Mouse (Mus musculus) c-Kit-positive CD71-positive TER-119-negative erythroid progenitor cells, embryonic 14.5 days (primary cell): ENCODE results near the gene Zfhx3.

ENCODE experiments used
- DNase-seq: peaks from one replicate; pipeline ENCODE4 v3.0.0-alpha.2; 2013; ENCODE audit warnings: low read depth

Gene Zfhx3

DNA sequence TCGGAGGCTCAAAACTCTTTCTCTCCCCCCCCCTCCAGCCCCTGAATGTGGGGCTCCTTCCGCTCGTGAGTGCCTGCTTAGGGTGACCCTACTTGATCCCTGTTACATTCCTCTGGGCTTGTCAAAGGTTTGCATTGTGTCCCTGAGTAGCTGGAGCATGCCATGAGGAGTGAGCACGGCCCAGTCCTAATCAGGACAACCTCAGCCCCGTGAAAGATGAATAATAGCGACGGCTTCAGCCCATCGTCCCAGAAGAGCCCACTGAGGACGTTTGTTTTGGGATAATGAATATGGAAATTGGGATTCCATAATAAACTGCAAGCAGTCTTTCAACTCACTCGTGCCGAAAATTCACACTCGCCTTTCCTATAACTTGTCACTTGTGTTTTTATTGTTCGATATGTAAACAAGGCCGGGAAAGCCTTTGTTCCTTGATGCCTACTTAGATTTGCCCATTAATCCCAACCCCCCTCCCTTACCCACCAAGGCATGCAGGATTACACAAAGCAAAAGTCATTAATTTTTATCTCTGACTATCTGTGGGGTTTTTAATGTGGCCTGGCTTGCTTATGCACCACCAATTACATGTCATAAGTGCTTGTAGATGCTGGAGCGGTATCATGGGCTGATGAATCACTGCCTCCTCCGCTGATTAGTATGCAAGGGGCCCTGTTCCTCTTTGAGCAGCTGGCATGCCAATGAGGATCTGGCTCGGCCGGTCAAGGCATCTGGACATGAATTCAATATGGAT is 512.3 kb downstream of the Zfhx3 start:
- DNase-seq: no peak

DNA sequence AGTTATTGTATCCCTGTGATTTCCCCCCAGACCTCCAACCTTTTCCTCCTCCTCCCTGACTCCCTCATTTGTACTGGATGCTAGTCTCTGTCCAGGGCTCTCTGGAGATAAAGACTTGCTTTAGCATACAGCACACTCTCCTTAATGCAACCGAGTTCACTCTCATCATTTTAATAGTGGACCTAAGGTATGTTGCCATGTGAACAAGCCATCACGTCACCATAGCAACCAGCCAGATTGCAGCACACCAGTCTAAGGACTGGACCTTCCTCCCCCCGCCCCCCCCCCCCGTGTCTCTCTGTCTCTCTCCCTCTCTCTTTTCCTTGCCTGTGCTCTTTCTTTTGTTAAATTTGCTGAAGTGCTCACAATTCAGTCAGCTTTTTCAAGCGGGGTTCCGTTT is 524.2 kb downstream of the Zfhx3 start:
- no peak for DNase-seq

DNA sequence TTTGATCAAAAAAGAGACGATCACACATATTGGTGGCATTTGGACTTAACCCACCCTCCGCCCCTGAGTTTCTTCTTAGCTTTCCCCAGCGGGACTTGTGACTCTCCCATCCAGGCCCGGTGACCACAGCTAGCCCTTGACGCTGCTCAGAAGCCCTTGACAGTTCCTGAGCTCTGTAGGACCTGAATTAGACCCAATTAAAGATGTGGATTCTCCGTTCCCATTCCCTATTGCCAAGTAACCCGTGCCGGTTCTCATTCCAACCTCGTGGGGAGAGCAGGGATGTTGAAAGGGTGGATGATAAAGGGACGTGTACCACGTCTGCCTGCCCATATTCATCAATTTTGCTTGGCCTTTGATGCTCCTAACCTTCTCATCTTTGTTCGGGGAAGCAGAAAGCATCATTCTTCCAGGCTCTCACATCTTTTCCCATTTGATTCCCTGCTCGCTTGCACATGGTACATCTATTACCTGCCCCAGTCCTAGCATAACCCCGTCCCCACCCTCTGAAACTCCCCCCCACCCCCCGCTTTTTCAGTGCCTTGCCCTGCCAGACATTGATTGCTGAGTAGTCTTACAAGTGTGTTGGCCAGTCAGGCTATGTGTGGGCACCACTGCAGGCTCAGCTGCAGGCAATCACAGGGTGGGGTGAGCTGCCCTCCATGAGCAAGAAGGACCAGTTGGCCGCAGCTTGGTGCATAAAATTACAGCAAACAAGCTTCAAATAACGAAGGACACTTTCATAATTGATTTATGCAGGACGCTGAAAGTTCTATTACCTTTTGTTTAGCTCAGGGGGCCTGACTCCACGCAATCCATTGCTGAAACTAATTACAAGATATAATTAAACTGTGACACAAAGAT is 525.0 kb downstream of the Zfhx3 start:
- no peak for DNase-seq

GRCm38 (mm10) chr8:108470269-108470668 is 527.8 kb downstream of the Zfhx3 start:
- DNase-seq: no peak

GRCm38 (mm10) chr8:108474556-108474955 is 532.1 kb downstream of the Zfhx3 start:
- DNase-seq: no peak

GRCm38 (mm10) chr8:108478131-108478530 is 535.7 kb downstream of the Zfhx3 start:
- no peak for DNase-seq

DNA sequence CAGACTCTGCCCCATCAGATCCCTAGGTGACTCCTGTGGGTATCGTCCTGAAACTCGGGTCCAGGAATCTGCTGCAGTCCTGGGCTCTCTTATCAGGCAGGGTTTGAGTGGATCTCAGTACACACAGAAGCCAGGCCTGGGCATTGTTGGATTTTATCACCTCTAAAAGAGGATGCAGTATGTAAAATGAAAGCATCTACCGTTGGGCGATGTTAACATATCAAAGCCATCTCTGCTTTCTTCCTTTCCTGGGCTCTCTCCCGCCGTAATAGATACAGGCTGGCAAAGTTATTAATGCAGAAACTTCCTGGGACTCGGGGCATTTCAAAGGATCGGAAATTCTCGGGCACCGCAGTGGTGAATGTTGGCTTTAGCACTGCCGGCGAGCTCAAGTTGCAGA is 537.7 kb downstream of the Zfhx3 start:
- no peak for DNase-seq

GRCm38 (mm10) chr8:108481167-108481815 is 538.8 kb downstream of the Zfhx3 start:
- no peak for DNase-seq

- no peak for DNase-seq
Measured at GRCm38 (mm10) chr8:108496101-108496500, 553.7 kb downstream of the Zfhx3 start.

- DNase-seq: no peak
Measured at GRCm38 (mm10) chr8:108506779-108507178, 564.3 kb downstream of the Zfhx3 start.

DNA sequence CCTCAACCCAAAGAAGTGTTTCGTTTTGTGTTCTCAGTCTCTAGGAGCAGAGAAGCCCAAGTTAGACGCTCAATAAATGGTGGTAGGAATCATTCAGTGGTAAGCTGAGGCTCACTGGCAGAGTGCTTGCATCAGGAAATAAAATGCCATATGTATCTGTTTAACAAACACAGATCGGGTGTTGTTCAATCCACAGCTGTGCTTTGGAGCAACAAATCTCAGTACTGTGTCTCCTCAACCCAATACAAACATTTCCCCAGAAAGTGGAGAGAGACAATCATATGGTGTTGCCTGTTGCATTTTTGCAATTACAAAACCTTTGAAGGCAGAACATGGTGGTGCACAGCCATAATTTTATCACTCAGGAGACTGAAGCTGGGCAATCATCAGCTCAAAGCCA is 565.3 kb downstream of the Zfhx3 start:
- DNase-seq: no peak

DNA sequence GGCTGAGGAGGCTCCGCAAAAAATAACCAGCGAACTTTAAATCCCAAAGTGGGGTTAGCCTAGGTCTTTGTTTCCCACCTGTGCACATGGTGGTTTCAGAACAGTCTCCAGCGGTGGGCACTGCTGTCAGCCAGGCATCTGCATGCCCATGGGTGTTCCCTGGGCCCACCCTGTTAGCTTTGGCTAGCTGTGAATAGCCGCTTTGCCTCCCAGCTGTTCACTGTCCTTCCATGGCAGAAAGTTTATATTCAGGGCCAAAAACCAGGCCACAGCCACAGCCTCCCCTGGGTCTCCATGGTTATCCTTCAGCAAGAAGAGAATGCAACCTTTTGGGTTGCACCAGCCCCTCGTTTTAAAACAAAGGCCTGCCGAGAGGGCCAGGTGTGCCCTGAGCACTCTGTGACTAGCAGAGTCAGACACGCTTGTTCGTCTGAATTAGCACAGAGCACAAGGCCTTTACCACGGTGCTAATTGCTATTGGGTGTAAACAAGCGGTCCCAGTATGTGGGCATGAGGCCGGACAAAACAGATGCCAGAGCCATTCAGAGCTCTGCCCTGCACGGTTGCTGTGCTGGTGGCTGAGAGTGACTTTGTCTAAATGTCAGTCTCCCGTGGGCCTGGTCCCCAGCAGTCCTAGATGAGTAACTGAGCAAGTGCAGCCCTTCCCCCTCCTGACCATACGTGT is 568.3 kb downstream of the Zfhx3 start:
- DNase-seq: no peak

GRCm38 (mm10) chr8:108518116-108518515 is 575.7 kb downstream of the Zfhx3 start:
- DNase-seq: no peak

- no peak for DNase-seq
Measured at GRCm38 (mm10) chr8:108522050-108522449, 579.6 kb downstream of the Zfhx3 start.

- DNase-seq: no peak
Measured at GRCm38 (mm10) chr8:108529421-108529820, 587.0 kb downstream of the Zfhx3 start.

DNA sequence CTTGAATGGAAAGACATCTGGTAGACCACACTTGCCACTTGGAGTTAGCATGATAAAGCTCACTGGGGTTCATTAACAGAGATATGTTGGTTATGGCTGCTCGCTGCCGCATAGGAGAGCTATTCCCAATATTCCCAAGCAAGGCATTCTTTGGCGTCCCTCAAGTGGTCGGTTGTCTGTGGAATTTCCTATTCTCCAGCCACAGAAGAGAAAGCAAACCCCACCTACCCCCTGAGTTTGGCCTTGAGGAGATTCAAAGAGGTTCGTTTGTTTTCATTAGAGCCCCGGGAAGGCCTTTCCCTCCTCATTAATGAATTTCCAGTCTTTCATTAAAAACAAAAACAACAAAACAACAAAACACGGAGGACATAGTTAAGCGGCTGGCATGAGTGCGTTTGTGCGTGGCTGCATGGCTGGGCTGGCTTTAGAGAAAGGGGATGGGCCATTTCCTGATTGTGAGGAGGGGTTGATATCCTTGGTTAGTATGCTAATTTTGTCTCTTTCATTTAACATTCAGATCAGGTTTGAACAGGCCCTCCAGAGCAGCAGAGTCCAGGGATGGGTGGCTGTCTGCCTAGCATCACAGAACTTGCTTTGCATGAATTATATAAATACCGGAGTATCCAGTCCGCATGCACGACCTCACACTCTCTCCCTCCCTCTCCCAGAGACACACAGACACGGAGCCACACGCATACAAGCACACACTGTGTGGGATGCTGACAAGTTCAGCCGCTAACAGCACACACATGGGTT is 592.9 kb downstream of the Zfhx3 start:
- no peak for DNase-seq

GRCm38 (mm10) chr8:108536186-108536585 is 593.7 kb downstream of the Zfhx3 start:
- no peak for DNase-seq

GRCm38 (mm10) chr8:108536911-108537351 is 594.5 kb downstream of the Zfhx3 start:
- DNase-seq: no peak

- no peak for DNase-seq
Measured at GRCm38 (mm10) chr8:108537686-108538551, 595.5 kb downstream of the Zfhx3 start.

DNA sequence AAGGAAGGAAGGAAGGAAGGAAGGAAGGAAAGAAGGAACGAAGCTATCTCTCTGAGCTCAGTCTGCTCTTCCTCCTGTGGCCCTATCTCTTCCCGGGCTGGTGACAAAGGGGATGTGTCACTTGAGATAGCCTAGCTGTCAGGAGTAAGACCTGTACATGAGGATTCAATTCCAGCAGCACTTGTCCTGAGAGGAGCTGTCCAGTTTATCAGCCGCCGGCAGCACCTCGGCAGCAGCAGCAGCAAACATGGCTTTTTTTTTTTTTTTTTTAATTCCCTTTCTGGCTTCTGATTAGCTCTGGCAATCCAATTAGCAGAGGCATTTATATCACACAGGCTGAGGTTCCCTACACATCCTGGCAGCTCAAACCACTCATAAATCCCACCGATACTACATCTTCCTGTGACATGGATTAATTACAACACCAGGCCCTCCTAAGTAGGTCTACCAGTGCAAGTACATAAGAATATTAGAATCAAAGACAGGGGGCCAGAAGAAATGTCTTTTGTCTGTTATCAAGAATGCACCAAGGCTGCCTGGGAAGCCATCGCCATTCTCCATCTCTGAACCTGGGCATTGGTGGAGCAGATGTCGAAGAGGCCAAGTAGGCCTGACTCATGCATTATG is 596.6 kb downstream of the Zfhx3 start:
- no peak for DNase-seq
